Mouse (Mus musculus): ENCODE measurements around the gene Arl6.

Gene Arl6

GRCm38 (mm10) chr16:59566437-59566836 is 72.8 kb downstream of the Arl6 start:
- peaks cover 3% of the 10 kb centered on the region; the same call in 1 of the 2 replicates for H3K36me3 ChIP-seq (ENCODE audit: insufficient read depth, low read length)
- peaks cover 4% of the 10 kb centered on the region; the same call in 1 of the 2 replicates for H3K27me3 ChIP-seq (ENCODE audit: insufficient read depth, low read length)
- no peak overlapping the region for H3K4me3 ChIP-seq (replicated peaks; ENCODE audit: low read length)
- H3K9me3 ChIP-seq (ENCODE audit: low read length): no peaks in the 10 kb centered on the region
- TF ChIP-seq NANOG (IDR thresholded peaks at IDR 0.05; ENCODE audit: borderline replicate concordance, low read length) (no peak), POU5F1 (IDR thresholded peaks at IDR 0.05; ENCODE audit: borderline replicate concordance, low read length) (no peak), CTCF (conservative IDR thresholded peaks at IDR 0.05; ENCODE audit: low read length) (no peak)
- peaks cover 64% of the 10 kb centered on the region for H3K4me1 ChIP-seq (replicated peaks; ENCODE audit: low read depth, low read length)

DNA sequence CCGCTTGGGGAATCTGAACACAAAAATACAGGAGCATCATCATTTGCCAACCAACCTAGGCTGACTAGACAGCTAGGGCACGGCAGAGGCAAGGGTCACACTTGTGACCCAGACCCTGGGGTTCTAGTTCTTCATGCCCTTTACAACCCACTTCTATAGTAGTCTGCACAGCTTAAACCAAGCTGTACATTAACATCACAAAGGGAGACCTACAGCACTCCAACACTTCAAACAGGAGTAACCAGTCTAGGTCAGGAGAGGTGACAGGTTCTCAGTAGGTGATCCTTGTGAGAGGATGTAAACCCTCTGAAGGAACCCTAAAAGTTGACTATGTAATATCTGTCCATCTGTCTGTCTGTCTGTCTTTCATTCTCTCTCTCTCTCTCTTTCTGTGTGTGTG is 73.6 kb downstream of the Arl6 start:
- TF ChIP-seq POU5F1 (IDR thresholded peaks at IDR 0.05; ENCODE audit: borderline replicate concordance, low read length) (peak; percentile 68; the same call in 1 of the 2 replicates), NANOG (IDR thresholded peaks at IDR 0.05; ENCODE audit: borderline replicate concordance, low read length) (peak; percentile 89), CTCF (conservative IDR thresholded peaks at IDR 0.05; ENCODE audit: low read length) (no peak)
- H3K4me1 ChIP-seq (replicated peaks; ENCODE audit: low read depth, low read length): peaks cover 63% of the 10 kb centered on the region
- H3K36me3 ChIP-seq (ENCODE audit: insufficient read depth, low read length): peaks cover 3% of the 10 kb centered on the region; the same call in 1 of the 2 replicates
- peak overlapping the region; percentile 47 for H3K4me3 ChIP-seq (replicated peaks; ENCODE audit: low read length)
- no peaks in the 10 kb centered on the region for H3K9me3 ChIP-seq (ENCODE audit: low read length)
- peaks cover 4% of the 10 kb centered on the region; the same call in 1 of the 2 replicates for H3K27me3 ChIP-seq (ENCODE audit: insufficient read depth, low read length)

DNA sequence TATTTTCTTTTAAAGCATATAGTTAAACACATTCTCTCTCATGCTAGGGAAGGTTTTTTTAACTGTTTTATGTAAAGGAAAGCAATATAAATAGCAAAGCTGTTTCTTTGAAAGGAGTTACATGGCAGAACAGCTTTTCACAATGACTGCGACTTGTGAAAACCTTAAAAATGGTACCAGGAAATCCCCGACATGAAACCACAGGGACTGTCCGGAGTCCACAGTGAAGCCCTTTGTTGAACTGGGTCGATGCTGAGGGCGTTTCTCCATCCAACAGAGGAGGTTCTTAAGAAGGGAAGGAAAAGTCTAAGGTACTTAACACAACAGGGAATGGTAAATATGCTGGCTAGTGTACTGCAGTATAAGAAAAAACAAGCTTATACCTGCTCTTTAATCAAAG is 75.2 kb downstream of the Arl6 start:
- TF ChIP-seq NANOG (IDR thresholded peaks at IDR 0.05; ENCODE audit: borderline replicate concordance, low read length) (no peak), CTCF (conservative IDR thresholded peaks at IDR 0.05; ENCODE audit: low read length) (no peak), POU5F1 (IDR thresholded peaks at IDR 0.05; ENCODE audit: borderline replicate concordance, low read length) (no peak)
- H3K9me3 ChIP-seq (ENCODE audit: low read length): no peaks in the 10 kb centered on the region
- H3K36me3 ChIP-seq (ENCODE audit: insufficient read depth, low read length): peaks cover 5% of the 10 kb centered on the region; the same call in 1 of the 2 replicates
- H3K4me1 ChIP-seq (replicated peaks; ENCODE audit: low read depth, low read length): peaks cover 47% of the 10 kb centered on the region
- peaks cover 4% of the 10 kb centered on the region; the same call in 1 of the 2 replicates for H3K27me3 ChIP-seq (ENCODE audit: insufficient read depth, low read length)
- no peak overlapping the region for H3K4me3 ChIP-seq (replicated peaks; ENCODE audit: low read length)

Data from E14TG2a.4 (cell line).